Mouse (Mus musculus) hematopoietic stem cell, adult 5-6 weeks (primary cell): ENCODE results near the gene Cenpo. TPM values are rescaled to one million over a fixed set of nuclear protein-coding genes. Genes with fewer than 3 reads are reported as not detected.

Experiments
- ATAC-seq, 2 experiments: fragments of 125-278 bp in 1 of 2; replicated peaks in 1 of 2; 2 replicates each; pipeline ENCODE4 v1.8.0; 2016 to 2017; ENCODE audit warnings: inconsistent platforms in 2 of 2, mild to moderate bottlenecking in 2 of 2, moderate number of reproducible peaks in 2 of 2, low read depth in 1 of 2, moderate TSS enrichment in 1 of 2; ENCODE audit not compliant: low FRiP score in 2 of 2, poor library complexity in 2 of 2, severe bottlenecking in 2 of 2, insufficient read depth in 1 of 2, low TSS enrichment in 1 of 2
- total RNA-seq: library from RNA; stranded (forward); fragments of 172-1452, 232-1000 nt; gene quantifications from 2 replicates; pipeline ENCODE4 v1.2.3, GENCODE M21; 2017

The Cenpo gene
- total RNA-seq, 1 experiment from 2014 or later, result 38.2 TPM

DNA sequence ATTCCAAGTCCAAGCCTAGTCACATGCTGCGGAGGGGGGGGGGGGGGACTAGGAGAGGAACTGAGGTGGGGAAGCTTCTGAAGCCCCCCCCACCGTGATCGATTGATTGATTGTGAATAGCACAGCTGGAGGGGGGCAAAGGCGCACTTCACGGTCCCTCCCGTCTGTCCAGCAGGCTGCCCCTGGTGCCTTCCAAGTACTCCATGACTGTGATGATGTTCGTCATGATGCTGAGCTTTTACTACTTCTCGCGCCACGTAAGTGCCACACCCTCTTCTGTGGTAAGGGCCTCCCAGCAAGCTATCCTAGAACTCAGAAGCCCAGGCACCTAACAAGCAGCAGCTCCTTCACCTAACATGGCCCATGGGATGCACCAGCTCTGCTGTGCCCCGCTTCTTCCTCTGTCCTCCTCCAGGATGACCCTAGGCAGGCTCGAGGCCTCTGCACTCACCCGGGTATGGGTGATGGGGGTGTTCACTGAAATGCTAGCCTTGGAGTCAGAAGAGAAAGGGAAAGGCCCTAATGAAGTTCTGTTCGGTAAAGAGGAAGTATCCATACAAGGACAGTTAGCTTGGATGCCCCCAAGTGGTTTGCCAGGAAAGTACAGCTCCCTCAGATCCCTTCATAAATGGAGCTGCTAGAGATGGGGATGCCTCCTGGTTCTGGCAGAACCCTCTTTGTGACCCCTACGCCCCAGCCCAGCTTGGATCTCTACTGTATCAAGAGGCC lies 25.5 kb downstream of the Cenpo start:
- ATAC-seq, result peak; percentile 70 to 77

DNA sequence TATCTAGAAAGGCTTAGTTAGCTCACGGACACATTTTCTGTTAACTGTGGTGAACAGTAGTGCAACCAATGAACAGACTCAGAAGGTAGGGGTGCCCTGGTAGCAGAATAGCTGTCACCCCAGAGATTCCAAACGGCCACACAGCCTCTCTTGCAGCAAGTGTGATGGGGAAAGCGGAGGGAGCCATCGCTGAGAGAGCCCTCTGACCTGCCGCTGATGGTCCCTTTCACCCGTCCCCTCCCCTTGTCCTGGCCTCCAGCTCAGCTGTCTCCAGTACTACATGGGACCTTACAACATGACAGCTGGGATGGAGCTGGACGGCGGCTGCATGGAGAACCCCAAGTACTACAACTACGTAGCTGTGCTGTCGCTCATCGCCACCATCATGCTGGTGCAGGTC lies 28.0 kb downstream of the Cenpo start:
- ATAC-seq, result no peak

GRCm38 (mm10) chr12:4202206-4202605 lies 31.9 kb downstream of the Cenpo start:
- ATAC-seq, result no peak

DNA sequence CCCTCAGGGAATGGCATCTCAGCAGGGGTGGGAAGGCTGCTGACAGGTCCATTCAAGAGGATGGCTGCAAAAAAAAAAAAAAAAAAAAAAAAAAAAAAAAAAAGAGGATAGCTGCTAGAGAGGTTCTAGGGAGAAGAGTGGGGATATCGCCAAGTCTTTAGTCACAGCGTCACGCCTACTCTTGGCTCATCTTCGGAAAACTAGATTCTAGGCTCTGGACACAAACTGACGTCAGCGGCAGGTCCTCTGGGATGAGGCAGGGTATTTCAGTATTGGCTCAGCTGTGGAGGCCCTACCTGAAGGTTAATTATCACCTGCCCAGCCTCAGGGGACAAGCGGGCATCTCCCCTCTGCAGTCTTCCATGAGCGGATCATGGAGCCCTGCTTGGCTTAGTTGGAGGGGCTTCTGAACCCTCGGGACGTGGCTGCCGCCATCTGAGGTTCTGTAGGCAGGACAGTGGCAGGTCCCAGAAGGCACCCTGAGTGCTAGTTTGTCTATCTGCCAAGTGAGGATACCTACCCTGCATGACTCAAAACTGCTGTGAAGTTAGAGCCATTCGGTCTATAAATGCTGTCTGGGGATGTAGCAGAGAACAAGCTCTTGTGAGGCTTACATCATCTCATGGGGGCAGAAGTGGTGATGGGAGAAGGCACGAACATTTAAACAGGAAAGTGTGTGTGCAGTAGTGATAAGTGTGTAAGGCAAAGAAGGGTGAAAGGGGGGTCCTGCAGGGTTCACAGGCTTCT lies 32.5 kb downstream of the Cenpo start:
- ATAC-seq, result no peak

DNA sequence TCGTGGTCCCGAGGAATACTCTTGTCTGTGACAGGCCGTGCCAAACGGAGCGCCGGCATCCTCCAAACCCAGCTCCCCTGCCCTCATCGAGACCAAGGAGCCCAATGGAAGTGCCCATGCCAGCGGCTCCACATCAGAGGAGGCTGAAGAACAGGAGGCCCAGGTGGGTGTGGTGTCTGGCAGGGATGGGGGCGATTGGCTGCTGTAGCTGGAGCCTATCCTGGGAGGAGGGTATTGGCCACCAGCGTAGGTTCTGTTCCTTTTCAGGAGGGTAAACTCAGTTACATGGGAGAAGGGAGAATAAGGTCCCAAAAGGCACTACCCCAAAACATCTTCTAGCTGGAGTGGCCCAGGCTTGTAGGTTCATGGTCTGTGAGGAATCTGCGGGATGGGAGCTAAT lies 34.8 kb downstream of the Cenpo start:
- ATAC-seq, result no peak

- ATAC-seq, result no peak
Observed at GRCm38 (mm10) chr12:4198702-4199101, 35.4 kb downstream of the Cenpo start.

DNA sequence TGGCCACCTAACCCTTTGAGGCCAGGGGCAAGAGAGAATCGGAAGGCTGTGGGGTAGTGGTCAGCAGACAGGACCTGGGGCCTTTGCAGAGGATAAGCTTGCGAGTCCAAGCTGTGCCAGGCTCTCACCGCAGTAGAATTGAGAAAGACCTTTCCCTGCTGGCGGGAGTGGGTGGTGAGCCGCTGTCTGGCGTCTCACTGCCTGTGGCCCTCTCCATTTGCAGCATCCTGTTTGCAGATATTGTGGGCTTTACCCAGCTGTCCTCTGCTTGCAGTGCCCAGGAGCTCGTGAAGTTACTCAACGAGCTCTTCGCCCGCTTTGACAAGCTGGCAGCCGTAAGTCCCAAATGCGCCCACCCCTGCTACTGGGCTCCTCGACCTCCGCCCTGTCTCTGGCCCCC lies 39.5 kb downstream of the Cenpo start:
- ATAC-seq, result 0 out of 4 replicates have a peak, but pooled peaks of 1 of the 2 experiments have one; percentile 23

DNA sequence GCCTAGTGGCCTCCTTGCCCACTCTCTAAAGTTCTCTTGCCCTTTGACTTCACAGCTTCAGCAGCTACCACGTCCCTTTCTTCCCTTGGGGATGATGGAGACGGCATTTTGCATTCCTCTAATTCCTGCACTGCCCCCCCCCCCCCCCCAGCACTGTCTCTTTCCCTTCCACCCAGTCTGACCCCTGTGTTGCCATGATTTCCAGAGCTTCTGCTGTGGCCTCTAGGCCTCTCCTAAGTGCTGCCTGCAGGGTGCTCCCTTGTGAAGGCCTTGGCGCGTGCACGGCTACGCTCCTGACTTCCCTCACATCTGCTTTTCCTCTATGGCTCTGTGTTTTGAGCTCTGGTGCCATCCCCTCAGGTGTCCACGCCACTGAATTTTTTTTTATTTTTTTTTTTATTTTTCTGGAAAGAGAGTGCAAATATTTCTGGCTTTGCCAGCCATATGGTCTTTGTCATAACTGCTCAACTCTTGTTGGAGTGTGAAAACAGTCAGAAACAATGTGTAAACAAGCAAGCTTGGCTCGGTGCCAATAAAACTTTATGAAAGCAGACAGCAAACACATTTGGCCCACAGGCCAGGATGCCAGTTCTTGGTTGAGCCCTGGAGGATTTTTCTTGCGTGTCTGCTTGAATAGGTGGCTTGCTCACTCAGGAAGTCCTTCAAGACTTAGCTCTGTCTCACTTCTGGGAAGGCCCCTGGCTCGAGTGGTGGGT lies 40.9 kb downstream of the Cenpo start:
- ATAC-seq, result no peak

- ATAC-seq, result no peak
Observed at GRCm38 (mm10) chr12:4192514-4192913, 41.6 kb downstream of the Cenpo start.

- peak; percentile 48 to 68; a peak in 3 of 4 replicates for ATAC-seq
Observed at GRCm38 (mm10) chr12:4189060-4189447, 45.0 kb downstream of the Cenpo start.

GRCm38 (mm10) chr12:4188171-4189059 lies 45.7 kb downstream of the Cenpo start:
- peak; percentile 36 to 50; a peak in 3 of 4 replicates for ATAC-seq

DNA sequence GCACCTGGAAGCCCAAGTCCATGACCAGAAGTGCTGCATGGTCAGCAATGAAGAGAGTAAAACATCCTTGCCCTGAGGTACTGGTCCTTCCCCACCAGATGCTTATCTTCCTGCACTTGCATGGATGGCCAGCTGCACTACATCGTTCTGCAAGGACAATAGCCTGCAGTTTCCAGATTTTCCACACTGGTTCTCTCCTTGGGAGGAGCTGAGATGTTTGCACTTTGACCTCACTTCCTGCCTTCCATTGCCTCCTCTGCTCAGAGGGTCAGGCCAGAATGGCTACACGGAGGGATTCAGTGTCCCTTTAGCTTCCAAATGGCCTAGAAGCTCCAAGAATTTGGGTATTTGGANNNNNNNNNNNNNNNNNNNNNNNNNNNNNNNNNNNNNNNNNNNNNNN lies 49.4 kb downstream of the Cenpo start:
- no peak for ATAC-seq

GRCm38 (mm10) chr12:4180507-4180906 lies 53.6 kb downstream of the Cenpo start:
- peak; percentile 53 to 60; a peak in 2 of 4 replicates for ATAC-seq

GRCm38 (mm10) chr12:4179671-4180233 lies 54.3 kb downstream of the Cenpo start:
- peak in 1 of 2 experiments; percentile 17; a peak in 1 of 4 replicates for ATAC-seq

GRCm38 (mm10) chr12:4178839-4179238 lies 55.3 kb downstream of the Cenpo start:
- no peak for ATAC-seq

DNA sequence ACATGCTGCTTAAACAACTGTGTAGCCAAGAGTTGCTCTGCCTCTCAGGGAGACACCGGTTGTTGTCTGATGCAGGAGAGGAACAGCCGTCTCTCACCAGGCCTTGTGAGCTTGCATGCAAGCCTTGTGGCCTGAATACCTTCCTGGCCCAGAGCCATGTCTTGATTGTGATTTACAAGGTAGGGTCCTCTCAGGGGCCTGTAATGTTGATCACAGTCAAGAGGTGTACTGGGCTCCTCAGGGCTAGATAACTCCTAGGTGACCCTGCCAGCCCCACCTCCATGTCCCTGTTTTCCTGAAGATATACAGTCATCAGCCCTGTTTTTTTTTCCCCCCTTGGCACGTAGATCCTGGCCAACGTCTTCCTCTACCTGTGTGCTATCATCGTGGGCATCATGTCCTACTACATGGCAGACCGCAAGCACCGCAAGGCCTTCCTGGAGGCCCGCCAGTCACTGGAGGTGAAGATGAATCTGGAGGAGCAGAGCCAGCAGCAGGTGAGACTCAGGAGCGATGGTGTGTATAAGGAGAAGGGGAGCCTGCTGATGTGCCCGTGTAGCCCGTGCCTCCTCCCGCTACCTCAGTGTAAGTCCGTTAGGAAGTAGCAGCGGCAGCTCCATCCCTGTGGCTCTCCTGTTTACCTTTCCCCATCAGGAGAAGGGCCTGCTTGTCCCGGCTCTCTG lies 60.8 kb downstream of the Cenpo start:
- ATAC-seq, result no peak
